Mouse (Mus musculus) heart, adult 2 months (tissue): Measurements from ENCODE around the gene Eya4.

ENCODE experiments used
- CTCF ChIP-seq: fragments of 200-600 bp; IDR thresholded peaks from 2 replicates; pipeline ENCODE4 v1.8.1; 2022; ENCODE audit warnings: antibody characterized with exemption, mild to moderate bottlenecking, moderate library complexity
- EP300 ChIP-seq: fragments of 200-500 bp; IDR thresholded peaks from 2 replicates; pipeline ENCODE4 v1.6.1; 2011; ENCODE audit warnings: low read depth, low read length, control low read depth; ENCODE audit not compliant: insufficient read depth
- POLR2A ChIP-seq: fragments of 200-500 bp; IDR thresholded peaks from 2 replicates; pipeline ENCODE4 v1.6.1; 2011; ENCODE audit warnings: mild to moderate bottlenecking, low read depth, low read length, control low read depth; ENCODE audit not compliant: insufficient read depth

DNA sequence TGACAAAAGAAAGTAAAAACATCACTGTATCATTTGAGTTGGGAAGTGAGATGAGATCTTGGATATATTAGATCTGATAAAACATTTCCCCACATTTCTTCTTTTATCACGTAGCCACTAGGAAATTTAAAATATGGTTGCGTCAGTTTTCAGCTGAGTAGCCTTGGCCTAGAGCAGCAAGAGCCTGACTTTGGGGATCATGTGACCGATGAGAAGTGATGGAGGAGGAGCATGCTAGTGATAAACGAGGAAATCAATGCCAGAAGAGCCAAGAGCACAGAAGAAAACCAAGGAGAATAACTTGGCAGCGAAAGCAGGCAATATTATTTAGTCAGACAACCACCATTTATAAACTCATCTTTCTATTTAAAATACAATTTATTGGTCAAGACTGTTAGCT lies 119.7 kb downstream of the Eya4 start:
- TF ChIP-seq EP300 = no peak
- TF ChIP-seq POLR2A = no peak
- no peak for TF ChIP-seq CTCF
